Mouse (Mus musculus): Measurements from ENCODE around the gene Lrpap1. TPM values are rescaled to one million over a fixed set of nuclear protein-coding genes. Genes with fewer than 3 reads are reported as not detected.

The Lrpap1 gene
- polyA plus RNA-seq, 1 experiment from 2014 or later: 136 TPM

- Histone ChIP-seq H3K27me3 (ENCODE audit: control insufficient read depth, insufficient read depth, low read length) (no peaks in the 10 kb centered on the region), H3K9me3 (ENCODE audit: control insufficient read depth, low read length) (no peaks in the 10 kb centered on the region), H3K36me3 (ENCODE audit: control insufficient read depth, insufficient read depth, low read length) (no peaks in the 10 kb centered on the region), H3K9ac (replicated peaks; ENCODE audit: low read length) (no peak overlapping the region), H3K4me2 (ENCODE audit: low read length) (no peak overlapping the region), H3K4me1 (ENCODE audit: control insufficient read depth, insufficient read depth, low read length) (peaks cover 8% of the 10 kb centered on the region), H3K4me3 (replicated peaks; ENCODE audit: low read depth, low read length) (no peak overlapping the region), H3K27ac (replicated peaks; ENCODE audit: low read depth, low read length) (no peak overlapping the region)
- DNase-seq (no peak), ATAC-seq (ENCODE audit: low FRiP score, low TSS enrichment) (no peak)
- WGBS: 79% methylated on average over 3 of the region's 3 CpGs
Observed at GRCm38 (mm10) chr5:35060098-35060497, 45.5 kb downstream of the Lrpap1 start.

GRCm38 (mm10) chr5:35058216-35058615, 47.4 kb downstream of the Lrpap1 start:
- no peak overlapping the region for H3K4me3 ChIP-seq (replicated peaks; ENCODE audit: low read depth, low read length)
- no peak for ATAC-seq (ENCODE audit: low FRiP score, low TSS enrichment)

GRCm38 (mm10) chr5:35057582-35057981, 48.0 kb downstream of the Lrpap1 start:
- Histone ChIP-seq H3K4me2 (ENCODE audit: low read length) (peak overlapping the region; percentile 88), H3K4me3 (replicated peaks; ENCODE audit: low read depth, low read length) (peak overlapping the region; percentile 54), H3K4me1 (ENCODE audit: control insufficient read depth, insufficient read depth, low read length) (peaks cover 8% of the 10 kb centered on the region), H3K9ac (replicated peaks; ENCODE audit: low read length) (peak overlapping the region; percentile 68), H3K27ac (replicated peaks; ENCODE audit: low read depth, low read length) (no peak overlapping the region), H3K36me3 (ENCODE audit: control insufficient read depth, insufficient read depth, low read length) (no peaks in the 10 kb centered on the region), H3K9me3 (ENCODE audit: control insufficient read depth, low read length) (no peaks in the 10 kb centered on the region), H3K27me3 (ENCODE audit: control insufficient read depth, insufficient read depth, low read length) (no peaks in the 10 kb centered on the region)
- peak; percentile 27 for DNase-seq
- no peak for ATAC-seq (ENCODE audit: low FRiP score, low TSS enrichment)
- 16% methylated on average over 4 of the region's 4 CpGs for WGBS

More at GRCm38 (mm10) chr5:35058216-35058615, 47.4 kb downstream of the Lrpap1 start:
- no peak overlapping the region for H3K9ac ChIP-seq (replicated peaks; ENCODE audit: low read length)
- H3K4me2 ChIP-seq (ENCODE audit: low read length): peak overlapping the region; percentile 88
- no peak overlapping the region for H3K27ac ChIP-seq (replicated peaks; ENCODE audit: low read depth, low read length)
- H3K4me1 ChIP-seq (ENCODE audit: control insufficient read depth, insufficient read depth, low read length): peaks cover 8% of the 10 kb centered on the region
- no peaks in the 10 kb centered on the region for H3K27me3 ChIP-seq (ENCODE audit: control insufficient read depth, insufficient read depth, low read length)
- no peak for DNase-seq
- H3K9me3 ChIP-seq (ENCODE audit: control insufficient read depth, low read length): no peaks in the 10 kb centered on the region
- 85% methylated on average over 1 of the region's 1 CpGs for WGBS
- H3K36me3 ChIP-seq (ENCODE audit: control insufficient read depth, insufficient read depth, low read length): no peaks in the 10 kb centered on the region

- ATAC-seq (ENCODE audit: low FRiP score, low TSS enrichment): peak; percentile 66; the same call in 1 of the 2 replicates
- Histone ChIP-seq H3K4me2 (ENCODE audit: low read length) (peak within 1 kb of the TSS; percentile 88), H3K9ac (replicated peaks; ENCODE audit: low read length) (peak within 1 kb of the TSS; percentile 68), H3K27me3 (ENCODE audit: control insufficient read depth, insufficient read depth, low read length) (no peaks in the 10 kb centered on the region), H3K27ac (replicated peaks; ENCODE audit: low read depth, low read length) (peak within 1 kb of the TSS; percentile 49; the same call in 1 of the 2 replicates), H3K4me1 (ENCODE audit: control insufficient read depth, insufficient read depth, low read length) (peaks cover 8% of the 10 kb centered on the region), H3K9me3 (ENCODE audit: control insufficient read depth, low read length) (no peaks in the 10 kb centered on the region), H3K36me3 (ENCODE audit: control insufficient read depth, insufficient read depth, low read length) (no peaks in the 10 kb centered on the region), H3K4me3 (replicated peaks; ENCODE audit: low read depth, low read length) (peak within 1 kb of the TSS; percentile 54)
- WGBS: 2% methylated on average over 63 of the region's 74 CpGs
- peak; percentile 72 for DNase-seq
Observed at GRCm38 (mm10) chr5:35056604-35057432, 48.7 kb downstream of the Lrpap1 start, which contains the start of gene Dok7. Dok7 (plus strand) TSS chr5:35056766.

- Histone ChIP-seq H3K4me2 (ENCODE audit: low read length) (no peak overlapping the region), H3K27ac (replicated peaks; ENCODE audit: low read depth, low read length) (no peak overlapping the region), H3K9ac (replicated peaks; ENCODE audit: low read length) (no peak overlapping the region), H3K9me3 (ENCODE audit: control insufficient read depth, low read length) (no peaks in the 10 kb centered on the region), H3K4me3 (replicated peaks; ENCODE audit: low read depth, low read length) (no peak overlapping the region), H3K36me3 (ENCODE audit: control insufficient read depth, insufficient read depth, low read length) (no peaks in the 10 kb centered on the region), H3K27me3 (ENCODE audit: control insufficient read depth, insufficient read depth, low read length) (no peaks in the 10 kb centered on the region), H3K4me1 (ENCODE audit: control insufficient read depth, insufficient read depth, low read length) (peaks cover 8% of the 10 kb centered on the region)
- ATAC-seq (ENCODE audit: low FRiP score, low TSS enrichment) (no peak), DNase-seq (peak; percentile 31)
- 74% methylated on average over 12 of the region's 12 CpGs for WGBS
Observed at GRCm38 (mm10) chr5:35055076-35055475, 50.5 kb downstream of the Lrpap1 start.

- ATAC-seq (ENCODE audit: low FRiP score, low TSS enrichment): no peak
- no peaks in the 10 kb centered on the region for H3K9me3 ChIP-seq (ENCODE audit: control insufficient read depth, low read length)
Observed at GRCm38 (mm10) chr5:35054628-35055027, 50.9 kb downstream of the Lrpap1 start.

GRCm38 (mm10) chr5:35050541-35050940, 55.0 kb downstream of the Lrpap1 start:
- ATAC-seq (ENCODE audit: low FRiP score, low TSS enrichment) (no peak), DNase-seq (no peak)
- H3K4me1 ChIP-seq (ENCODE audit: control insufficient read depth, insufficient read depth, low read length): no peaks in the 10 kb centered on the region
- H3K9me3 ChIP-seq (ENCODE audit: control insufficient read depth, low read length): no peaks in the 10 kb centered on the region
- no peaks in the 10 kb centered on the region for H3K36me3 ChIP-seq (ENCODE audit: control insufficient read depth, insufficient read depth, low read length)
- no peak overlapping the region for H3K4me2 ChIP-seq (ENCODE audit: low read length)
- no peak overlapping the region for H3K27ac ChIP-seq (replicated peaks; ENCODE audit: low read depth, low read length)
- 73% methylated on average over 5 of the region's 5 CpGs for WGBS
- H3K27me3 ChIP-seq (ENCODE audit: control insufficient read depth, insufficient read depth, low read length): no peaks in the 10 kb centered on the region
- H3K9ac ChIP-seq (replicated peaks; ENCODE audit: low read length): no peak overlapping the region
- no peak overlapping the region for H3K4me3 ChIP-seq (replicated peaks; ENCODE audit: low read depth, low read length)

More at GRCm38 (mm10) chr5:35054628-35055027, 50.9 kb downstream of the Lrpap1 start:
- Histone ChIP-seq H3K36me3 (ENCODE audit: control insufficient read depth, insufficient read depth, low read length) (no peaks in the 10 kb centered on the region), H3K4me2 (ENCODE audit: low read length) (no peak overlapping the region), H3K4me1 (ENCODE audit: control insufficient read depth, insufficient read depth, low read length) (peaks cover 8% of the 10 kb centered on the region), H3K27ac (replicated peaks; ENCODE audit: low read depth, low read length) (no peak overlapping the region), H3K9ac (replicated peaks; ENCODE audit: low read length) (no peak overlapping the region), H3K27me3 (ENCODE audit: control insufficient read depth, insufficient read depth, low read length) (no peaks in the 10 kb centered on the region), H3K4me3 (replicated peaks; ENCODE audit: low read depth, low read length) (no peak overlapping the region)
- 89% methylated on average over 3 of the region's 3 CpGs for WGBS
- DNase-seq: no peak

GRCm38 (mm10) chr5:35043110-35043451, 62.5 kb downstream of the Lrpap1 start:
- WGBS: 24% methylated on average over 1 of the region's 1 CpGs
- peak; percentile 80 for ATAC-seq (ENCODE audit: low FRiP score, low TSS enrichment)
- no peaks in the 10 kb centered on the region for H3K27me3 ChIP-seq (ENCODE audit: control insufficient read depth, insufficient read depth, low read length)
- no peak overlapping the region for H3K4me2 ChIP-seq (ENCODE audit: low read length)
- no peak overlapping the region for H3K27ac ChIP-seq (replicated peaks; ENCODE audit: low read depth, low read length)
- H3K36me3 ChIP-seq (ENCODE audit: control insufficient read depth, insufficient read depth, low read length): no peaks in the 10 kb centered on the region
- DNase-seq: peak; percentile 94
- no peaks in the 10 kb centered on the region for H3K9me3 ChIP-seq (ENCODE audit: control insufficient read depth, low read length)
- no peak overlapping the region for H3K9ac ChIP-seq (replicated peaks; ENCODE audit: low read length)
- no peaks in the 10 kb centered on the region for H3K4me1 ChIP-seq (ENCODE audit: control insufficient read depth, insufficient read depth, low read length)
- H3K4me3 ChIP-seq (replicated peaks; ENCODE audit: low read depth, low read length): no peak overlapping the region

All from midbrain, embryonic 14.5 days (tissue).